Mouse (Mus musculus) left cerebral cortex, adult 18-20 months (tissue): ENCODE measurements at regions not wholly inside any gene's neighbourhood (a gene's known extent, or its start where the extent isn't known, plus 50 kb on each side); places are given as distances from the start of the nearest gene placed in this dataset.

Experiments
- DNase-seq, 2 experiments: peaks; one replicate each; pipeline ENCODE4 v3.0.0; 2021 to 2022; ENCODE audit warnings: low spot score in 2 of 2, mixed read lengths in 1 of 2

DNA sequence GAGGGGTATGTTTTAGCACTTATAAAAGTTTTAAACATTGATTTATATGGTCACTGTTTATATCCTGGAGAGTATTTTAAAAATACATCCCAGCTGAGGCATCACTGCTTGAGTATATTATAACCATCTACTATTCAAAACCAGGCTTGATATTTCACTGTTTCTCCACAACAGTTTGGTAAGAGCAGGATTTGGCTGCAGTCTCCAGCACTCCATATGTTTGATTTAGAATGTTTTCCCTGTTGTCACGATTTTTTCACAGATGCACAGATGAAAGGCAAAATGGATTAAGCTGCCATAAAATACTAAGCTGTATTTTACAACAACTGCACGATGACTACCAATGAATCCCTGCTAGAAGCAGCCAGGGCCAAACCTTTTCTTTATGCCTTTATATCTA, 166.6 kb downstream of the Cox7b2 start:
- DNase-seq, result peak in 1 of 2 experiments; percentile 7

DNA sequence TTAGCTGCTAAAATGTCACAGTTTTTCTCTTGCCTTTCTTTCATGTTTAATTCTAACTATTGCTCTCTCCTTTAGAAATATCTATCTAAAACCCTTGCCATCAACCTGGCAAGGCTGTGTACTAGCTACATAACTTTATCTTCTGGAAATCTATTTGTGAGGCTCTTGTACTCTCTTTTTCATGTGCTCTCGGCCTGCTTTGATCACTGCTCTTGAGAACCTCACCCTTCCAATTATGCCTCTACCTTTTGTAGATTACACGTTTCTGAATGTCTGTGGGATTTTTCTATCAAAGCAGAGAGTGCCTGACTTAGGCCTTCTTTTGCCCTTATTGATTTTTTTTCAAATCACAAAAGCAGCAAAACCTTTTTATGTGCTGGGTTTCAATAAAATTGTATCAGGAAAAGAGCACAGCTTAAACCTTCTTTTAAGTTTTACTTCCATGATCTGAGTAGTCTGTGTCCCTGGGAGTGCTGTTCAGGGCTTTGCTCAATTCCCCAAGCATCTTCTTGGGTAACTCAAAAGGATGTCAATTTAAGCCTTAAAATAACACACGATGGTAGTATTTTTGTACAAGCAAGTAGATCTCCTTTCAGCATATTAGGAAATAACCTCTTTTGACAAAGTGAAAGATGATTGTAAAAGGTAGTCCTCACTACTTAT, 181.7 kb downstream of the Cox7b2 start:
- DNase-seq, result no peak

DNA sequence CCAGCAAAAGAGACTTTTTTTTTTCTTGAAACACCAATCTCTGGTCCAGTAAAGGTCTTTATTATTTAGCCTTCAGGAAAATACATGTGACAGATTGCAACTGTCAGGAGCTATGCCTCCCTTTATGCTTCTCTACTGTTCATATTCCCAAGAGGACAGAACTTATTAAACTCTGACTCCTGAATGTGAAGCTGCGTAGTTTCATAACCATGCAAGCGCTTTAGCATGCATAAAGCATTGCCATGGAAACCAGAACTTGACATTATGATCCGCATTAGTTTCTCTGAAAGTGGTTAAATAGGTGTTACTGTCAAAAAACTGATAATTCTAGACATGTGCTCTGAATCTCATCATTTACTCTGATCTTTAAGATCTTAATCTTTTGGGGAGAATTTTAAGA, 206.5 kb downstream of the Cox7b2 start:
- no peak for DNase-seq

DNA sequence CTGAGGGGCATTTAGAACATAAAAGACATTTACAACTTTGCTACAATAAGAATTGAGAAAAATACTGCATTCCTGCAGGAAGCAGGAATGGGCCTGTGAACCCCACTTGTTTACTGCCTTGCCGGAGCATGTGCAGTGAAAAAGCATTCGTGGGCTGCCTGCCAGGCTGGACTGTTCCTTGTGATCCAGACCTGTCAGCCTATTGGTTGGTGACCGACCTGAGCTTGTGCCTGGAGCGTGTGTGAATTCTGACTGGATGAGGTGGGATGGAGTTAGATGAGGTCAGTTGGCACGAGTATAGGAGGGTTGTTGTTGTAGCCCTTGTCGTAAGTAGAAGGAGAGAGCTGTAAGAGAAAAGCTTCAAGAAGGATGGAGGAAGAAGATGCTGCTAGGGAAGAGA, 213.8 kb upstream of the Gabra2 start:
- DNase-seq, result no peak

DNA sequence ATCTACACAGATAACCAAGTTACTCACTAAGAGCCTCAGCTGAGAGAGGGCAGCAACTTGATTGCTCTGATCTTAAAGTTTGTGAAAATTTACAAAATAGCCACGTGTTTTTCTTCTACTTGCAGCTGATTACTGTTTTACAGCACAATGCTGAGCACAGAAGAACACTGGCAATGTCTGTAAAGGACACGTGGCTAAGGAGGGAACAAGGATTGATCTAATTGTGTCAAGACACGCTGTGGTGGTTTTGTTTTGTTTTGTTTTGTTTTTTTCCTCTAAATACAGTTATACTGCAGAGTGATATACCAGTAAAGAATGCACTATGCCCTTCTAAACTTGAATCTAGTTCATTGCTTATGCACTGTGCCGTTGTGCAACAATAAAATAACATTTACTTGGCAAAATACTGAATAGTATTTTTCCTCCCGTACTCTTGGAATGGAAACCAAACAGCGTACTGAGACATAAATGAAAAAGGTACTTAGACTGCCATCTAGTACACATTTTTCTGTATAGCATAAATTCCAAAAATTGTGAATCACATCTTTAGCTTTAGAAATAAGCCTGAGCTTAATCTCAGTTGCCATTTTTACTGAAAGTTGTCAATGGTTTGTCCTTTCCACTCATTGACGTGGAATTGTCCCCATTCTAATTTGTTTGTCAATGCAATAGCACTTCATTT, 166.7 kb upstream of the Gabra2 start:
- DNase-seq, result no peak

DNA sequence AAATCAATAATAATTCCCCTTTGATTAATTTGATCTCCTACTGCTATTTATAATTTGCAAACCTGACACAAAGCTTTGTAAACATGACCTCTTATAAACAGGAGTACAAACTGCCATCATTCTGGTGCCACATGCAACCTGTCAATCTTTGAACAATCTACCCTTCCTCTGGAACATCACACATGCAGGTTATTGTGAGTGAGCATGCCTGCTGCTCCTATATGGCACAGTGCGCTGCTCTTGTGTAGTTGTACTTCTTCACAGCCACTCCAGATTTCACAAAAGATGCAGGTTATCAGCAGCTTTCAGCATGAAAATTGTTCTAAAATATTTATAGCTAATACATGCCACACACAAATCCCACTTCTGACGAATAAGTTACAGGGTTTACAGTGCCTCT, 153.6 kb upstream of the Gabra2 start:
- no peak for DNase-seq

DNA sequence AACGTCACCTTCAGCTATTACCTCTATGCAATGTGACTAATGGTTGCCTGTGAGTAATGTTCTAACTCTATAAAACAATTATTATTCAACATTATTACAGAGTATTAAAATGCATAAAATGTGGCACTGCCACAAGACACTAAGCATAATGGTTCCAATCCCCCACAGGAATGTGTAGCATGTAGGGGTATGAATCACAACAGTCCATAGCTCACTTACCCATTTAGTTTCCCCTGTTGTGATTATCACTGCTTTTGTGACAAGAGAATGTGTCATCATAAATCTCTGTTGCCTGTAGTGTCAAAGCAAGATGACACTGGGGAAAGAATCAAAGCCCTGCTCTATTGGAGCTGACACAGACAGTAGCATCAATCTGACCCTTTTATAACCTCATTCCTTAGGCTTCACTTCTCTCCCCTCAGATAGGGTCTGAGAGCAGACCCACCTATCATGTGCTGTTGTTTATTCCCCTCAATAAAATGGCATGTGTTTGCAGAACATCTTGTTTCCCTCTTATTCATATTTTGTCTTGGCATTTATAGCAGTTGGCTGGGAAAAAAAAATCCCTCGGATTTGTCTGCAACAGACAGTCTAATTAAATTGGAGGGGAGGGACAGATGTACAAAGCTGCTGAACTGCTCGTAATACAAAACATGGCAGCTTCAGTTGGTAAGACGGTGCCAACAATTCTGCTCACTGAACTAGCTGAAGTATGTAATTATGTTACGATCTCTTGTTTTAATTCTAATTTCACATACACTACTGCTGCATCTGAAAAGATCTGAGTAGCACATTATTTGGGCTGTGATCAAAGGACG, 152.9 kb upstream of the Gabra2 start:
- DNase-seq, result no peak

DNA sequence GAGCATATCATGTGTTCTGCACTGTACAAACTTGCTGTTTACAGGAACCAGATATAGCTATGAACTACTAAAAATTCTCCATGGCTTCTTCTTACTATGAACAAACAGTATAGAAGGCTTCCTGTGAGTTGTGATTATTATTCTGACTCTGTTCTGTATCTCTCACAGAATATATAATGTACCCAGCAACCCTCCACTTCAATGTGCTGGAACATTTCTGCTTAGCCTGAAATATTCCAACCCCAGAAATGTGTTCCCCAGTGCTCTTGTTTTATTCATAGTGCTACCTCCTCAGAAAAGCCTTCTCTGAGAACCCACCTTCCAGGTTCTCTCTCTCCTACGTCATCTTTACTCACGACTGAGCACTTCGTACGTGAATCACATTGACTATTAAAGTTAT, 132.0 kb upstream of the Gabra2 start:
- no peak for DNase-seq

DNA sequence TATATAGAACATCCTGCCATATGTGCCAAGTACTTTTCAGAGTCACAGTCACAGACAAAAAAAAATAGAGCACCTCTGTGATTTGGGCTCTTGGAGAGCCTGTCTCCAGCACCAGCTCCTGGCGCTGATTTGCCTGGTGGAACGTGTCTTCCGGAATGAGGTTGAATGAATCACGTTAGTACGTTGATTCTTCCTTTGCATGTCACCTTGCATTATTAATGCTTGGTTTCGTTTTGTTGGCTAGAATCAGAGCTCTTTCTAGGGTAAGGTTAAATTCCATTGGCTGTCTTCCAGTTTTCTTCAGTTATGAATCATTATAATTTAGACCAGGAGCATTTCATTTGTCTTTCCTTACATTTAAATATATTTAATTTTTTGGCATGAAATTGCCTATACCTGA, 105.2 kb upstream of the Gabra2 start:
- no peak for DNase-seq

DNA sequence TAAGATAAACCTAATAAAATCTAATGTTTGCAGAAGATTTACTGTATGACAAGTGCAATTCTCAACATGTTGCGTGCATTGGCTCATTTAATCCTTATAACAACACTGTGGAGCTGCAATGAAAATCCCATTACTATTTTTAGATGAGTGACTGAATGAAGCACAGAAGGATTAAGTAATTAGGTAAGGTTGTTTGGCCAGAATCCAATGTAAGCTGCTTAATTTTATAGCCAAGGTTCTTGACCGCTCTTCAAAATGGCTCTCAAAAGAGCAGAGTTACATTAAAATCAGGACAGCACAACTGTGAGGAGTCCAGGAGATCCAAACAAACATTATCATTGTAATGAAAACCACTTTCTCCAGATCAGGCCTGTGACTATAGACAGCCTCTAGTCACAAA, 81.7 kb upstream of the Gabra2 start:
- DNase-seq, result no peak

DNA sequence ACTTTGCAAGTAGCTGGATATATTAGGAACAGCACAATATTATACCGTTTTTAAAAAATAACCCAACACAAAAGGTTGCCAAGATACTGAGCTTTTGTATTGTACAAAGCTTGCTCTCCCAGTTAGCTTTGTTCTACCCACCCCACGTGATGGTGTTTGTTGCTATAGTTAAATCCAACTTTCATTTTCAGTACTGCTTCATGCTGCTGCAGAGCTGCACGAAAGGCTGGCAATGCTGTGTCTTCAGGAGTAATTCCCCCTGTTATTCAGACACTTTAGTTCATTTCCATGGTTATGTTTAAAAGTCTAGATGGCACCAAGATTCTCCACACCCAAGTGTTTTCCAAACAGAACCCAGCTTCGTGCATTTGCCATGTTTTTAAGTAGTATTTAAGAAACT, 74.7 kb upstream of the Gabra2 start:
- peak; percentile 3 to 9 for DNase-seq
